Mouse (Mus musculus) midbrain, embryonic 16.5 days (tissue): ENCODE results near the gene Plxnc1. TPM values are rescaled to one million over a fixed set of nuclear protein-coding genes. Genes with fewer than 3 reads are reported as not detected.
A peak's percentile ranks its signal among the peaks of the same experiment; 100 is the strongest.

Source experiments
- ATAC-seq: fragments of 200-750 bp; cut with Nextera tagmentation; 2 replicates; pipeline ENCODE4 v1.8.0; 2017; ENCODE audit warnings: moderate TSS enrichment
- H3K27ac ChIP-seq: fragments of 300-500 bp; sonication (generic); 2 replicates; pipeline ENCODE4 v1.5.1; 2014; ENCODE audit warnings: mild to moderate bottlenecking, low read length, mixed read lengths
- H3K27me3 ChIP-seq: fragments of 300-500 bp; sonication (generic); 2 replicates; pipeline ENCODE4 v1.6.1; 2014; ENCODE audit warnings: low read depth, low read length, mixed read lengths; ENCODE audit not compliant: control insufficient read depth, insufficient read depth
- H3K36me3 ChIP-seq: fragments of 300-500 bp; sonication (generic); 2 replicates; pipeline ENCODE4 v1.6.1; 2014; ENCODE audit warnings: mild to moderate bottlenecking, low read length, moderate library complexity, mixed read lengths; ENCODE audit not compliant: control insufficient read depth, insufficient read depth
- H3K4me1 ChIP-seq: fragments of 300-500 bp; sonication (generic); 2 replicates; pipeline ENCODE4 v1.6.1; 2014; ENCODE audit warnings: mild to moderate bottlenecking, low read length, mixed read lengths; ENCODE audit not compliant: control insufficient read depth, insufficient read depth
- H3K4me2 ChIP-seq: fragments of 300-500 bp; sonication (generic); 2 replicates; pipeline ENCODE4 v1.6.1; 2014; ENCODE audit warnings: mild to moderate bottlenecking, low read length, mixed read lengths
- H3K4me3 ChIP-seq: fragments of 300-500 bp; sonication (generic); 2 replicates; pipeline ENCODE4 v1.5.1; 2014; ENCODE audit warnings: low read depth, mild to moderate bottlenecking, low read length, moderate library complexity, mixed read lengths
- H3K9ac ChIP-seq: fragments of 300-500 bp; sonication (generic); 2 replicates; pipeline ENCODE4 v1.6.1; 2014; ENCODE audit warnings: low read depth, low read length, mixed read lengths
- H3K9me3 ChIP-seq: fragments of 300-500 bp; sonication (generic); replicated peaks from 2 replicates; pipeline ENCODE4 v1.6.1; 2014; ENCODE audit warnings: mild to moderate bottlenecking, low read length, mixed read lengths; ENCODE audit not compliant: control insufficient read depth, poor library complexity, severe bottlenecking
- WGBS: fragments of 180-500 bp; shearing (Covaris S2); extraction: QIAGEN DNeasy Blood & Tissue Kit; methylation state at CpG from one replicate; pipeline ENCODE4 v1.1.7; 2014; 5-methylcytosine and 5-hydroxymethylcytosine counted together
- polyA plus RNA-seq: library from polyadenylated mRNA; unstranded; fragments of >200 nt; fragmentation: Nextera tagmentation; extraction: Ambion mirVana; gene quantifications from 2 replicates; pipeline ENCODE4 v1.2.1, GENCODE M21; 2015

Plxnc1 gene
- polyA plus RNA-seq, 1 experiment from 2014 or later: 14.6 TPM

GRCm38 (mm10) chr10:94829407-94829806 lies 115.2 kb downstream of the Plxnc1 start:
- no peak overlapping the region for H3K4me3 ChIP-seq
- WGBS: 49% methylated on average over 6 of the region's 6 CpGs
- no peaks in the 10 kb centered on the region for H3K27me3 ChIP-seq
- peak; percentile 77 for ATAC-seq
- H3K4me2 ChIP-seq: no peak overlapping the region
- peaks cover 34% of the 10 kb centered on the region for H3K36me3 ChIP-seq
- no peaks in the 10 kb centered on the region for H3K9me3 ChIP-seq
- H3K27ac ChIP-seq: peak overlapping the region; percentile 71
- H3K9ac ChIP-seq: no peak overlapping the region
- H3K4me1 ChIP-seq: 0 out of 2 replicates have a peak, but pooled peaks cover 4% of the 10 kb centered on the region

- 91% methylated on average over 7 of the region's 7 CpGs for WGBS
- no peak for ATAC-seq
- H3K9me3 ChIP-seq: no peaks in the 10 kb centered on the region
- H3K27ac ChIP-seq: no peak overlapping the region
- peaks cover 10% of the 10 kb centered on the region; the same call in 1 of the 2 replicates for H3K4me1 ChIP-seq
- H3K9ac ChIP-seq: no peak overlapping the region
- H3K27me3 ChIP-seq: no peaks in the 10 kb centered on the region
- H3K4me2 ChIP-seq: no peak overlapping the region
- no peak overlapping the region for H3K4me3 ChIP-seq
- peaks cover 31% of the 10 kb centered on the region for H3K36me3 ChIP-seq
Measured at GRCm38 (mm10) chr10:94828734-94829230, 115.9 kb downstream of the Plxnc1 start.

DNA sequence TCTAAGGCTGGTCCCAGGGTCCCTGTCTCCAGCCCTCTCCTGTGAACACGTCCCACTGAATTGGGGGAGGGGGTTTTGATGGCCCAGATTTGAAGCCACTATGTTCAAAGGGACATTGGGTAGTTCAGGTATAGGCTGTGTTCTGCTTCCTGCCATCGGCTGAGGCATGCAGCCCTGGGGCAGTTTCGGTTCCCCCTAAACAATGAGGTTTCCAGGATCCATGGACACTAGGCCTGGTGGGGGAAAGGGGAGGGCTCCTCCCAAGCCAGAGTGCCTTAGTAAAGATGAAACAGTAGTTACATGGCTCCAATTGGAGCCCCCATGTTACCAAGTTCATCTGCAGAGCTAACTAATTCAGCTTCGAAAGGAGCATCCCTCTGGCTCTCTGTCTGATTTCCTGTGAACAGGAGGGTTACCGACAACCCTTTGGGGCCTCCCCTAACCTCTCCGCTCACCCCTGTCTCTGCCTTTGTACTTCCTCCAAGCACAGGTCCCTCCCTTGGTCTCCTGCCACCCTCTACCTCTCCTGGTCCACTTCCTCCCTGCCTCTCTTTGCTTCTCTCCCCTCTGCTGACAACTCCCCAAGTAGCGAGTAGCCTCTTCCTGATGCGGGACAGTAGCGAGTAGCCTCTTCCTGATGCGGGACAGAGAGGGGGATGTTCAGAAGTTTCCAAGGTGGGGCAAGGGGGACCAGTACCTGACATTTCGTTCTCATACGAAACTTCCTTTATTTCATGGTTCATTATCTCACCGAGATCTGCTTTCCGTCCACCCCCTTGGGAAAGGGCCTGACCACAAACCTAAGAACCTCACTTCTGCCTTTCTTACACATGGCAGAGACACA lies 116.5 kb downstream of the Plxnc1 start:
- no peak for ATAC-seq
- Histone ChIP-seq H3K4me1 (peaks cover 10% of the 10 kb centered on the region; the same call in 1 of the 2 replicates), H3K36me3 (peaks cover 28% of the 10 kb centered on the region), H3K4me2 (no peak overlapping the region), H3K9me3 (no peaks in the 10 kb centered on the region), H3K4me3 (no peak overlapping the region), H3K9ac (no peak overlapping the region), H3K27me3 (no peaks in the 10 kb centered on the region), H3K27ac (no peak overlapping the region)
- WGBS: 87% methylated on average over 14 of the region's 14 CpGs

- ATAC-seq: no peak
- no peak overlapping the region for H3K27ac ChIP-seq
- H3K36me3 ChIP-seq: peaks cover 21% of the 10 kb centered on the region
- H3K4me3 ChIP-seq: no peak overlapping the region
- H3K9me3 ChIP-seq: no peaks in the 10 kb centered on the region
- WGBS: 90% methylated on average over 10 of the region's 10 CpGs
- no peak overlapping the region for H3K4me2 ChIP-seq
- H3K4me1 ChIP-seq: peaks cover 10% of the 10 kb centered on the region; the same call in 1 of the 2 replicates
- no peaks in the 10 kb centered on the region for H3K27me3 ChIP-seq
- no peak overlapping the region for H3K9ac ChIP-seq
Measured at GRCm38 (mm10) chr10:94827325-94827724, 117.3 kb downstream of the Plxnc1 start.

DNA sequence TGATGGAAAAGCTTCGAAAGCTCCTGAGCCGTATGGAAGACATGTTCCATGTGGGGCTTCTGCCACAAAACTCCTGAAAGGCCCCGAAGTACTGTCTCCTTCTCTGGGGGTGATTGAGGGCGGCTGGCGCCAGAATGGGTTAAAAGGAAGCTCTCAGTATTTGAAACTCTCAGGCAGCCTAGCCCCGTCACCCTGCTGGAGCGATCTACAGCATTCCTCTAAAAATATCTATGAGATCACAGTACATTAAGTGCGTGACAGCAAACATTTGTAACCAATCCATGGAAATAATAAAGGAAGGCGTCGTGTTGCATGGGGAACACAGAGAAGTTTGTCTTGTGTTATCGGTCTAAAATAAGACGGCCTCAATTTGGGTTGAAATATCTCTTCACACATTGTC lies 118.2 kb downstream of the Plxnc1 start:
- Histone ChIP-seq H3K4me3 (no peak overlapping the region), H3K9me3 (no peaks in the 10 kb centered on the region), H3K4me1 (peaks cover 10% of the 10 kb centered on the region; the same call in 1 of the 2 replicates), H3K9ac (no peak overlapping the region), H3K36me3 (peaks cover 15% of the 10 kb centered on the region), H3K4me2 (no peak overlapping the region), H3K27me3 (no peaks in the 10 kb centered on the region), H3K27ac (no peak overlapping the region)
- 90% methylated on average over 12 of the region's 12 CpGs for WGBS
- no peak for ATAC-seq

- WGBS: 95% methylated on average over 2 of the region's 2 CpGs
- H3K9ac ChIP-seq: no peak overlapping the region
Measured at GRCm38 (mm10) chr10:94825951-94826350, 118.7 kb downstream of the Plxnc1 start.

GRCm38 (mm10) chr10:94823971-94824760 lies 120.5 kb downstream of the Plxnc1 start:
- no peaks in the 10 kb centered on the region for H3K9me3 ChIP-seq
- WGBS: 47% methylated on average over 11 of the region's 11 CpGs
- no peaks in the 10 kb centered on the region for H3K27me3 ChIP-seq
- H3K36me3 ChIP-seq: peaks cover 14% of the 10 kb centered on the region
- no peak overlapping the region for H3K9ac ChIP-seq
- H3K4me2 ChIP-seq: no peak overlapping the region
- H3K4me3 ChIP-seq: no peak overlapping the region
- no peak overlapping the region for H3K27ac ChIP-seq
- H3K4me1 ChIP-seq: peaks cover 6% of the 10 kb centered on the region; the same call in 1 of the 2 replicates
- 0 out of 2 replicates have a peak, but pooled peaks have one; percentile 11 for ATAC-seq

More at GRCm38 (mm10) chr10:94825951-94826350, 118.7 kb downstream of the Plxnc1 start:
- Histone ChIP-seq H3K27ac (no peak overlapping the region), H3K4me1 (peaks cover 10% of the 10 kb centered on the region; the same call in 1 of the 2 replicates), H3K4me2 (no peak overlapping the region), H3K36me3 (peaks cover 12% of the 10 kb centered on the region), H3K4me3 (no peak overlapping the region), H3K9me3 (no peaks in the 10 kb centered on the region), H3K27me3 (no peaks in the 10 kb centered on the region)
- ATAC-seq: no peak

DNA sequence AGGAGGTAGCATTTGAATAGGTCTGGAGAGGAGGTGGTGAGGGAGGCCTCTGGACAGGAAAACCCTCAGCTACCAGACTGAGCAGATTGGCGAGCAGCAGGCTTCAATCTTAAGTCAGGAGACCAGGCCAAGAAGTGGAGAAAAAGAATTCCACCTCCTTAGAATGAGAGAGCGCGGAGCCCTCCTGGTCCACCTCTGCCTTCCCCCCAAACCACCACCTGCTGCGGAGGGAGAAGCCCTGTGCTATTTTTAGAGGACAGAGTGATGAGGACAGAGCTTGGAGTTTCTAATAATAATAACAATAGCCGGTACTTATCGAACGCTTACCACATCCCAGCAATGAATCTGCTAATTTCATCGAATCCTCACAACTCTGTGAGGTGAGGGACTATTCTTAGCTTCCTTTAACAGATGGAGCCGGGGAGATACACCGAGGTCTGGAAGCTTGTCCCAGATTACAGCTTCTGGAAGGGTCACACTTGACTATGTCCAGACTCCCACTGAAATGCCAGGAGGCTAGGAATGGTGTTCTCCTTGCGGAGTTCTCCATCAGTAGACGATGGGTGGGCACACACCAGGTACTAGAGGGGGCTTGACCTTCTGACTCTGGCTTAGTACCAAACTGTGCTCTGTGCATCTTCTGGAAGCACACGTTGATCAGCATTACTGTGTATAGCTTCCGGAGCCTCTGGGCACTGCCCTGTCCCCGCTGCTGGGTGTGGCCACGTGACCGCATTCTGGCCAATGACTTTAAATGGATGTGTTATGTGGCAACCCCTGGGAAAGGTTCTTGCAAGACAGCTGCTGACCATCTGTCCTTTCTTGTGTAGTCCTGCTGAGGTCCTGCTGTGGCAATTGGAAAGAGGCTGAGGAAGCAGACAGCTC lies 125.6 kb downstream of the Plxnc1 start:
- ATAC-seq: no peak
- Histone ChIP-seq H3K4me1 (peaks cover 2% of the 10 kb centered on the region), H3K9me3 (no peaks in the 10 kb centered on the region), H3K4me3 (no peak overlapping the region), H3K27ac (no peak overlapping the region), H3K4me2 (no peak overlapping the region), H3K9ac (no peak overlapping the region), H3K36me3 (peaks cover 6% of the 10 kb centered on the region), H3K27me3 (no peaks in the 10 kb centered on the region)
- WGBS: 93% methylated on average over 17 of the region's 17 CpGs
